ENCODE assay signal across 8 mouse cellular contexts in the genomic region with DNA sequence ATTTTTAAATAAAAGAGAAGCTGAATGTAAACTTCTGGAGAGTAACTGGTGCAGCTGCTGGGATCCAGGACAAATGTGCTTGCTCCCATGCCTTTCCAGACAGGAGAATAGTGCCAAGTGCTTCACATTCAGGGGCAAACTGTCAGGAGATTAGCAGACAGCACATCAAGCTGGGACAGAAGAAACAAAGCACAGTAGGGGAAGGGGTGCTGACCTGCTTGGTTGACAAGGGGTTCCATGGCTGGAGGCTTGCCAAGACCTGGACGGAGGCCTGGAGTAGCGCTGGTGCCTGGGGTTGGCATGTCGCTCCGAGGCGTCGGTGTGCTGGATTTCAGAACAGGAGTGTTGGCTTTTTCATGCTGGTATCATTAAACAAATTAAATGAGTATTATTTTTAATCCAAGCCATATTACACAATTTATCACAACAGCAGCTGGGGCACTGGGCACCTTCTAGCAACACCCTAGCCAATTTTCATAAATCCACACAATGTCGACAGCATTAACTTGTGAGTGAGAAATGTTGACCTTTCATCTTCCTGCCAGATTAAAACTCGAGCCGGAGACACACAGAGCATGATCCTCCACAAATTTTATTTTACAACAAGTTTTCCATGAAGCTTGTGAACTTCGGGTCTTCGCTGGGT.
DNase-seq lines count a peak whose midpoint lies in the region; TF ChIP-seq lines count a peak whose summit lies in the region.
"Had no signal": no experiment of that assay in that cellular context is flagged by ENCODE, and none has a peak within 500 bp of the region (broad histone marks: within the 10 kb centered on the region; RNA-seq: fewer than 3 reads in every experiment).

No protein-coding gene starts in this region.

- H3K27ac ChIP-seq in gastrocnemius, adult 2 months, result peak overlapping the region; percentile 74
- H3K27ac ChIP-seq: liver, embryonic 14.5 days had no signal

- DNase-seq in layer of hippocampus, adult 11-12 months (ENCODE audit: low spot score), result peak; percentile 34
- DNase-seq in layer of hippocampus, adult 18-20 months (ENCODE audit: low spot score in 2 of 2), result no peak
- peak; percentile 49 for DNase-seq in fat pad, adult 2 months (ENCODE audit: extremely low read depth, low read depth, low spot score)
- DNase-seq in gastrocnemius, adult 2 months, result peak; percentile 72
- peak; percentile 10 for DNase-seq in lung, postnatal 36 days
- no peak for DNase-seq in B cell, adult 2 months
- DNase-seq in thymus, postnatal 4 days, result no peak

- intact Hi-C loops in gastrocnemius, adult 2 months (cut with DNase I), result loop anchor here (5.0 kb wide), 1 partner anchor 172 kb away; no protein-coding TSS in a partner anchor

- H3K4me3 ChIP-seq in gastrocnemius, adult 2 months, result no peak overlapping the region

- TF ChIP-seq CTCF in gastrocnemius, adult 2 months (IDR thresholded peaks at IDR 0.05), result no peak

Comparison
In these comparisons a context has a peak if more than half of its experiments do, and no peak if none do; other contexts are left out.
1. DNase-seq: peak in layer of hippocampus, adult 11-12 months (single experiment), fat pad, adult 2 months (single experiment), gastrocnemius, adult 2 months (single experiment) and lung, postnatal 36 days (single experiment); none in layer of hippocampus, adult 18-20 months (0 of 2), B cell, adult 2 months (0 of 2) and thymus, postnatal 4 days (single experiment).